Mouse (Mus musculus) hindbrain, postnatal 0 days (tissue): Measurements from ENCODE around the gene Nrip3. TPM values are rescaled to one million over a fixed set of nuclear protein-coding genes. Genes with fewer than 3 reads are reported as not detected.
A peak's percentile ranks its signal among the peaks of the same experiment; 100 is the strongest.

Source experiments
- ATAC-seq: fragments of 200-750 bp; cut with Nextera tagmentation; 2 replicates; pipeline ENCODE4 v1.8.0; 2017; ENCODE audit warnings: mild to moderate bottlenecking, moderate TSS enrichment, moderate library complexity
- DNase-seq: peaks from one replicate; pipeline ENCODE4 v3.0.0-alpha.2; 2015; ENCODE audit warnings: low spot score
- H3K27ac ChIP-seq: fragments of 300-500 bp; sonication (generic); 2 replicates; pipeline ENCODE4 v1.5.1; 2014; ENCODE audit warnings: mild to moderate bottlenecking
- H3K27me3 ChIP-seq: fragments of 300-500 bp; sonication (generic); 2 replicates; pipeline ENCODE4 v1.6.1; 2014; ENCODE audit warnings: low read length, mixed read lengths; ENCODE audit not compliant: insufficient read depth
- H3K36me3 ChIP-seq: fragments of 300-500 bp; sonication (generic); 2 replicates; pipeline ENCODE4 v1.6.1; 2014; ENCODE audit warnings: low read length, mixed read lengths; ENCODE audit not compliant: insufficient read depth
- H3K4me1 ChIP-seq: fragments of 300-500 bp; sonication (generic); 2 replicates; pipeline ENCODE4 v1.6.1; 2014; ENCODE audit warnings: antibody characterized with exemption, low read length, mixed read lengths; ENCODE audit not compliant: insufficient read depth
- H3K4me2 ChIP-seq: fragments of 300-500 bp; sonication (generic); 2 replicates; pipeline ENCODE4 v1.6.1; 2014; ENCODE audit warnings: low read depth, mild to moderate bottlenecking, low read length, moderate library complexity, mixed read lengths
- H3K4me3 ChIP-seq: fragments of 300-500 bp; sonication (generic); 2 replicates; pipeline ENCODE4 v1.5.1; 2014; ENCODE audit warnings: low read length
- H3K9ac ChIP-seq: fragments of 300-500 bp; sonication (generic); replicated peaks from 2 replicates; pipeline ENCODE4 v1.6.1; 2014; ENCODE audit warnings: mild to moderate bottlenecking, low read length, moderate library complexity, mixed read lengths
- H3K9me3 ChIP-seq: fragments of 300-500 bp; sonication (generic); 2 replicates; pipeline ENCODE4 v1.6.1; 2016; ENCODE audit warnings: low read length, mixed read lengths
- CTCF ChIP-seq: IDR thresholded peaks from 2 replicates; pipeline ENCODE4 v1.5.1; 2016; ENCODE audit warnings: antibody characterized with exemption, control low read depth, low read depth
- WGBS: fragments of 180-500 bp; shearing (Covaris S2); extraction: QIAGEN DNeasy Blood & Tissue Kit; methylation state at CpG from one replicate; pipeline ENCODE4 v1.1.7; 2014; 5-methylcytosine and 5-hydroxymethylcytosine counted together
- polyA plus RNA-seq: library from polyadenylated mRNA; unstranded; fragments of >200 nt; fragmentation: Nextera tagmentation; extraction: Ambion mirVana; gene quantifications from 2 replicates; pipeline ENCODE4 v1.2.1, GENCODE M21; 2015
- total RNA-seq: library from RNA; depleted of rRNA; stranded (reverse); fragments of >200 nt; gene quantifications from 2 replicates; pipeline ENCODE4 v1.2.3, GENCODE M21; 2014

The Nrip3 gene
- total and polyA plus RNA-seq, 2 experiments from 2014 or later = 24.4 TPM

DNA sequence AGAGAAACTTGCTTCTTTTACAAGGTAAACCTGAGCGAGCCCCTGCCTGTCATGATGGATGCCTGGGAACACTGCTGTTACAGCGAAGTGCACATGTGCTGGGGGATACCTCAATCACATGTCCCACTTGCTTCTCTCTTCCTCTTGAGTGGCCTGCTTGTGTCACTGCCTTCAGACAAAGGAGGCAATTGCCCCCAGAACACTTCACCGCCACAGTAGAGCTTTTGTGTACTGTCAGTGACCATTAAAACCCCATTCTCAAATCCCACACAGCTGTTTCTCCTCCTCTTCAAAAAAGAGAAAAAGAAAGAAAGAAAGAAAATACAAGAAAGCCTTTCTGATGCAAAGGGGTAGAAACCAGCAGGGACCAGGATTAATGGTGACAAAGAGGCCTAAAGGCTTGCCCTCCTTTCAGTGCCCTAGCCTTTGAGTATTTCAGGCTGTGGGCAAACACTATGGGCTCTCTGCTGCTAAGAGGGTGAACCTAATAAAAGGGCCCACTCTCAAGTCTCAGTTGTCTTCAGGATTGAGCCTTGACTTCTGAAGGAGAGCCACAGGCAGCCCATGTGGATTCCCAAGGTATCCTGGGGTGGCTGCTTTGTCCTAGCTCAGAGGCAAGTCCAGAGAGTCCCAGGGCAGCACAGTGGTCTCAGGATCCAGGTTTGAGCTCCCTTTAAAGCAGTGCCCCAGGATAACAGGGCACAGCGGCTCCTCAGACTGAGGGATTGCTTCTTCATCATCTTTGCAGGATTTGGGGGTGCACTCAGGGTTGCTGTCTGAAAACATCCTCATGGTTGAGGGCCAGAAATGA is 31.7 kb upstream of the Nrip3 start:
- no peak overlapping the region for H3K4me2 ChIP-seq
- no peak overlapping the region for H3K27ac ChIP-seq
- H3K36me3 ChIP-seq = no peaks in the 10 kb centered on the region
- TF ChIP-seq CTCF = no peak
- ATAC-seq (no peak), DNase-seq (no peak)
- no peaks in the 10 kb centered on the region for H3K4me1 ChIP-seq
- 31% methylated on average over 4 of the region's 4 CpGs for WGBS
- no peak overlapping the region for H3K9ac ChIP-seq
- H3K9me3 ChIP-seq = no peaks in the 10 kb centered on the region
- no peaks in the 10 kb centered on the region for H3K27me3 ChIP-seq
- H3K4me3 ChIP-seq = no peak overlapping the region

DNA sequence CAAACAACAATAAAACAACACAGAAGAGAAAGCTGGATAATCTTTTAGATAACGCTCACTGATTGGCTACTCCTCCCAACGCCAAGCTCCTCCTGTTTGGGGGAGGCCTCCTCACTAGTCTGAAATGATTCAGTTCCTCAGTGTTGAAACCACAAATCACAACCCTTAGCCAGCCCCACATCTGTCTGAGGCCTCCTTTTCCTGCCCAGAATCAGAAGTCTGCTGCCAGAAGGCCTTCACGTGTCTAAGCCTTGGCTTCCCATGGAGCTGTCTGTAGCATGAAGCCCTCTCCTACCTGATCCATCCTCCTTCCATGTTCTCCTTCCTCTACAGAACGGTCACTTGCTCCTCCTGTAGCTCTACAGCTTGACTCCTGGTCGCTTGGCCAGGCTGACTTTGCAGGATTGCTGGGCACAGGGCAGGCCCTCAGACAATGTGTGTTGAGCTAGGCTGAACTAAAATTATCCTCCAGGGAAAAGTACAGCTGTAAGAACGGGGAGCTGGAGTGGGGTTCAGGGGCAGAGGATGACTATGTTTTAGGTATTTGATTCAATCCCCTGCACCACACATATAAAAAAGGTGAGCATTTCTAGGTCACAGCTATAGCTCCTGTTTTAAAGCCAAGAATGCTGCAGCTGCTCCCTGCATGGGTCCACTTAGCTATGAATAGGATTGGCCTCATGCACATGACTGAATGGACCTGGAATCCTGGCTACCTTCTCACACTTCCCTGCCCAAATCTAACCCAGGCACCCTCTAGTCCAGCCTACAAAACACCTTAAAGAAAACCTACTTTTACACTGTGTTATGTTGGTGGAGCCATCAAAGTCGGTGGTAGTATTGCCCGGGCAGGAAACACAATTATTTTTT is 26.0 kb upstream of the Nrip3 start:
- H3K27me3 ChIP-seq = no peaks in the 10 kb centered on the region
- 86% methylated on average over 8 of the region's 8 CpGs for WGBS
- no peak for TF ChIP-seq CTCF
- no peak for DNase-seq
- H3K4me1 ChIP-seq = no peaks in the 10 kb centered on the region; the same call in 1 of the 2 replicates
- H3K4me2 ChIP-seq = no peak overlapping the region
- no peaks in the 10 kb centered on the region for H3K9me3 ChIP-seq
- ATAC-seq = no peak
- H3K9ac ChIP-seq = no peak overlapping the region
- no peaks in the 10 kb centered on the region for H3K36me3 ChIP-seq
- no peak overlapping the region for H3K4me3 ChIP-seq
- no peak overlapping the region for H3K27ac ChIP-seq

DNA sequence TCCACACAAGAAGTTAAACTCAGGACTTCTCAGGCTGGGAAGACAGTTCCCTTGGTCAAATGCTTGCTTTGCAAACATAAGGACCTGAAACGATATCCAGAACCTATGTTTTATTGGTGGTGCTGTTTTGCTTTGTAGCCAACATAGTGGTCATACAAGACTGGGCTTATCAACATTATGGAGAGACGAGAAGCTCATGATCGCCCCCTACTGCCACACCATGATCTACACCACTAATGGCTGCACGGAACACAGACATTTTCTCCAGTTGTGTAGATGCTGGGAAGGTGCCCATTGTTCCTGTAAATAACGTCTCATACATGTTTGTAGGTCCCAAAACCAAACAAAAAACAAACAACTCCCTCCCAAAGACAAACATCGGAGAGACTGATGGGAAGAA is 23.0 kb upstream of the Nrip3 start:
- no peak overlapping the region for H3K27ac ChIP-seq
- H3K9ac ChIP-seq = no peak overlapping the region
- H3K27me3 ChIP-seq = no peaks in the 10 kb centered on the region
- no peaks in the 10 kb centered on the region for H3K36me3 ChIP-seq
- TF ChIP-seq CTCF = peak; percentile 48
- DNase-seq = no peak
- no peaks in the 10 kb centered on the region; the same call in 1 of the 2 replicates for H3K4me1 ChIP-seq
- ATAC-seq = no peak
- 72% methylated on average over 6 of the region's 6 CpGs for WGBS
- no peak overlapping the region for H3K4me3 ChIP-seq
- no peaks in the 10 kb centered on the region for H3K9me3 ChIP-seq
- no peak overlapping the region for H3K4me2 ChIP-seq

DNA sequence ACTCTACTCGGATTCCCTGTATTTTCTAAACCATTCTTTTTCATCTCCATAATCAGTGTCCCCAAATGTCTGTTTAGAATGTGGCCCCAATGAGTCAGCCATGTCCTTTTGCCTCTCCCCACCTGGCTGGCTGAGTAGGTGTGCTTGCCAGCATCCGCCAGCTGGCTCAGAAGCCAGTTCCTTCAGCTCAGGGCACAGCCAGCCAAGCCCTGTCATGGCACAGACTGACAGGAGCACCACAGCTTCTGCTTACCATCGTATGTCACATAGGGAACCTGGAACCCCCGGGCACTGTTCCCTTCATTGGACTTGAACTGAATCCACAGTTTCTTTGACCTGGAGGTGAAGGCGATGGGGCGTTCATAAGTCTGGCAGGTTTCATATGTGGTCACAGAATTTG is 22.5 kb upstream of the Nrip3 start:
- Histone ChIP-seq H3K27me3 (no peaks in the 10 kb centered on the region), H3K4me2 (no peak overlapping the region), H3K9me3 (no peaks in the 10 kb centered on the region), H3K36me3 (no peaks in the 10 kb centered on the region), H3K27ac (no peak overlapping the region), H3K4me1 (no peaks in the 10 kb centered on the region; the same call in 1 of the 2 replicates), H3K9ac (no peak overlapping the region), H3K4me3 (no peak overlapping the region)
- ATAC-seq (no peak), DNase-seq (no peak)
- TF ChIP-seq CTCF = no peak
- WGBS = 83% methylated on average over 6 of the region's 6 CpGs

DNA sequence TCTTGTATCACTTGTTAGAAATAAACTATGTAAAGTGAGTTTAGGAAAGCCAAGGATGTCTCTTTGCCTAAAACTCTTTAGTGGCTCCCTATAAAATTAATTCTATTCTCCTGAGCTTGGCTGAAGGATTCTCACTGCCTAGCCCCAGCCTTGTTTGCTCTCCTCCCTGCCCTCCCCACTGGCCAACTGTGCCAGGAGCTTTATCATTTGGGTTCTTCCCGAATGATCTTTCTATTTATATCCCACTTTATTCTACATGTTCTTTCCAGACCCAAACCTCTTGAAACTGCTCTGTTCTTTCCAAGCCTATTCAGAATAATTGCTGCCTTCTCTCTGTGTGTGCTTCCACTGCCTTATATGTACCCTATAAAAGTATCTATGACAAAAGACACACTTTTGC is 21.7 kb upstream of the Nrip3 start:
- no peak overlapping the region for H3K4me2 ChIP-seq
- DNase-seq = no peak
- ATAC-seq = no peak
- no peak overlapping the region for H3K9ac ChIP-seq
- no peaks in the 10 kb centered on the region; the same call in 1 of the 2 replicates for H3K4me1 ChIP-seq
- H3K4me3 ChIP-seq = no peak overlapping the region
- H3K27me3 ChIP-seq = no peaks in the 10 kb centered on the region
- WGBS = 75% methylated on average over 1 of the region's 1 CpGs
- H3K27ac ChIP-seq = no peak overlapping the region
- TF ChIP-seq CTCF = no peak
- H3K36me3 ChIP-seq = no peaks in the 10 kb centered on the region
- no peaks in the 10 kb centered on the region for H3K9me3 ChIP-seq

DNA sequence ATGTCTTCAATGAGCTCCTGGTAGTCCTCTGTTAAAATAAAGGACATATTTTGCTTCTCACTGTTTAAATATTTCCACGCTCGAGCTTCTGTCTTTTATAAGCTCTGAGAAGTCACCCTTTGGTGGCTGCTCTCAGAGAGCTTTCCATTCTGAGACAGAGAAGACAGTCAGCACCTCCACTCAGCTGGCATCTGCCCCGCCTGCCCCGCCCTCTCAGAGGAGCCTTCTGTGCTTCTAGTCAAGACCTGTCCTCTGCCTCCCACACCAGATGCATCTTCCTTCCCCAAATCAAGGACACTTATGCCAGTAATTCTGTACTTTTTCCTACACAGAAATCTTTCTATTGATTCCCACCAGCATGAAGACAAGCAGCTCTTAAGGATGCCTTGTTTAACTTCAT is 18.8 kb upstream of the Nrip3 start:
- Histone ChIP-seq H3K4me3 (no peak overlapping the region), H3K4me1 (no peaks in the 10 kb centered on the region), H3K27ac (no peak overlapping the region), H3K9ac (no peak overlapping the region), H3K27me3 (no peaks in the 10 kb centered on the region), H3K4me2 (no peak overlapping the region), H3K9me3 (no peaks in the 10 kb centered on the region), H3K36me3 (no peaks in the 10 kb centered on the region)
- DNase-seq (no peak), ATAC-seq (no peak)
- 92% methylated on average over 4 of the region's 4 CpGs for WGBS
- no peak for TF ChIP-seq CTCF
